Mouse (Mus musculus) small intestine, adult 2 months (tissue): Measurements from ENCODE around the gene Vamp1. TPM values are rescaled to one million over a fixed set of nuclear protein-coding genes. Genes with fewer than 3 reads are reported as not detected.
"Not testable (repeated sequence)": the region's sequence is repeated elsewhere in the genome, so short reads cannot be mapped to it uniquely, and the experiment has no call there.

Source experiments
- H3K27ac ChIP-seq: fragments of 200-500 bp; 2 replicates; pipeline ENCODE4 v1.5.1; 2012; ENCODE audit warnings: low read depth, low read length, control low read depth, inconsistent platforms; ENCODE audit not compliant: insufficient read depth
- H3K27me3 ChIP-seq: fragments of 200-500 bp; 2 replicates; pipeline ENCODE4 v1.6.1; 2012; ENCODE audit warnings: mild to moderate bottlenecking, moderate library complexity, low read length, inconsistent platforms; ENCODE audit not compliant: control insufficient read depth, insufficient read depth
- H3K36me3 ChIP-seq: fragments of 200-500 bp; 2 replicates; pipeline ENCODE4 v1.6.1; 2012; ENCODE audit warnings: mild to moderate bottlenecking, low read length, control low read depth, inconsistent platforms; ENCODE audit not compliant: control insufficient read depth, insufficient read depth
- H3K4me1 ChIP-seq: fragments of 200-500 bp; 2 replicates; pipeline ENCODE4 v1.6.1; 2012; ENCODE audit warnings: low read length, inconsistent platforms, mixed read lengths; ENCODE audit not compliant: control insufficient read depth, insufficient read depth, insufficient read length
- H3K4me3 ChIP-seq: fragments of 200-500 bp; 2 replicates; pipeline ENCODE4 v1.5.1; 2012; ENCODE audit warnings: low read depth, mild to moderate bottlenecking, control low read depth, inconsistent platforms, low read length, moderate library complexity
- CTCF ChIP-seq: fragments of 200-500 bp; IDR thresholded peaks from 2 replicates; pipeline ENCODE4 v1.5.1; 2012; ENCODE audit warnings: low read depth, mild to moderate bottlenecking, control low read depth, inconsistent platforms, low read length, moderate library complexity, mixed read lengths; ENCODE audit not compliant: insufficient replicate concordance, insufficient read length; ENCODE audit errors: extremely low read depth
- POLR2A ChIP-seq: fragments of 200-500 bp; IDR thresholded peaks from 2 replicates; pipeline ENCODE4 v1.6.1; 2012; ENCODE audit warnings: low read depth, mild to moderate bottlenecking, control low read depth, inconsistent platforms, low read length, moderate library complexity
- WGBS: fragments of 180-500 bp; shearing (Covaris S2); methylation state at CpG from one replicate; pipeline ENCODE4 v1.1.7; 2018; 5-methylcytosine and 5-hydroxymethylcytosine counted together
- polyA plus RNA-seq: library from polyadenylated mRNA; depleted of rRNA; stranded (reverse); fragments of >200 nt; gene quantifications from 2 replicates; pipeline ENCODE4 v1.2.3, GENCODE M21; 2012

The Vamp1 gene
- polyA plus RNA-seq, 1 experiment: 7.7 TPM

- WGBS: 76% methylated on average over 10 of the region's 10 CpGs
- H3K4me3 ChIP-seq: no peak overlapping the region
- TF ChIP-seq CTCF (no peak), POLR2A (no peak)
Observed at GRCm38 (mm10) chr6:125260006-125260555, 44.7 kb downstream of the Vamp1 start.

GRCm38 (mm10) chr6:125264219-125264618, 48.9 kb downstream of the Vamp1 start:
- H3K27me3 ChIP-seq: no peaks in the 10 kb centered on the region
- H3K36me3 ChIP-seq: no peaks in the 10 kb centered on the region
- H3K4me1 ChIP-seq: no peaks in the 10 kb centered on the region
- 78% methylated on average over 9 of the region's 9 CpGs for WGBS
- H3K27ac ChIP-seq: no peak overlapping the region
- H3K4me3 ChIP-seq: no peak overlapping the region
- TF ChIP-seq POLR2A (no peak), CTCF (no peak)

More at GRCm38 (mm10) chr6:125260006-125260555, 44.7 kb downstream of the Vamp1 start:
- Histone ChIP-seq H3K4me1 (peaks cover 18% of the 10 kb centered on the region), H3K27ac (no peak overlapping the region), H3K27me3 (no peaks in the 10 kb centered on the region; the same call in 1 of the 2 replicates), H3K36me3 (no peaks in the 10 kb centered on the region)

GRCm38 (mm10) chr6:125265239-125265638, 49.9 kb downstream of the Vamp1 start:
- Histone ChIP-seq H3K27me3 (no peaks in the 10 kb centered on the region), H3K4me3 (no peak overlapping the region), H3K27ac (no peak overlapping the region), H3K36me3 (no peaks in the 10 kb centered on the region), H3K4me1 (no peaks in the 10 kb centered on the region)
- TF ChIP-seq POLR2A (no peak), CTCF (no peak)
- WGBS: 32% methylated on average over 10 of the region's 10 CpGs

- Histone ChIP-seq H3K4me3 (no peak overlapping the region), H3K27me3 (no peaks in the 10 kb centered on the region), H3K4me1 (no peaks in the 10 kb centered on the region), H3K36me3 (no peaks in the 10 kb centered on the region), H3K27ac (no peak overlapping the region)
- 79% methylated on average over 13 of the region's 13 CpGs for WGBS
- TF ChIP-seq POLR2A (no peak), CTCF (no peak)
Observed at GRCm38 (mm10) chr6:125266091-125266490, 50.7 kb downstream of the Vamp1 start.

DNA sequence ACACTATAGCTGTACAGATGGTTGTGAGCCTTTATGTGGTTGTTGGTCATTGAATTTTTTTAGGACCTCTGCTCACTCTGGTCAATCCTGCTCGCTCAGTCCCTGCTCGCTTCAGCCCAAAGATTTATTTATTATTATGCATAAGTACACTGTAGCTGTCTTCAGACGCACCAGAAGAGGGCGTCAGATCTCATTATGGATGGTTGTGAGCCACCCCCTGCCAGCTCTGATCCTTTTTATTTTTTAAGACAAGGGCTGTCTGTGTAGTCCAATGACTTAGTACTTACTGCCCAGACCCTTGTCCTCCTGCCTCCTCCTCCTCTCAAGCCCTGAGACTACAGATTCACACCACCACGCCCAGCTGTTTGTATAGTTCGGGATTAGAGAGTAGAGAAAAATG, 51.2 kb downstream of the Vamp1 start:
- H3K4me3 ChIP-seq, H3K27me3 ChIP-seq, H3K27ac ChIP-seq, H3K4me1 ChIP-seq, H3K36me3 ChIP-seq: not testable (repeated sequence)
- WGBS: 51% methylated on average over 6 of the region's 6 CpGs

GRCm38 (mm10) chr6:125267469-125267868, 52.1 kb downstream of the Vamp1 start:
- H3K27me3 ChIP-seq: no peaks in the 10 kb centered on the region
- WGBS: 67% methylated on average over 3 of the region's 3 CpGs
- H3K4me3 ChIP-seq: no peak overlapping the region
- H3K27ac ChIP-seq: no peak overlapping the region
- no peaks in the 10 kb centered on the region for H3K36me3 ChIP-seq
- TF ChIP-seq CTCF (no peak), POLR2A (no peak)
- peaks cover 6% of the 10 kb centered on the region; the same call in 1 of the 2 replicates for H3K4me1 ChIP-seq

DNA sequence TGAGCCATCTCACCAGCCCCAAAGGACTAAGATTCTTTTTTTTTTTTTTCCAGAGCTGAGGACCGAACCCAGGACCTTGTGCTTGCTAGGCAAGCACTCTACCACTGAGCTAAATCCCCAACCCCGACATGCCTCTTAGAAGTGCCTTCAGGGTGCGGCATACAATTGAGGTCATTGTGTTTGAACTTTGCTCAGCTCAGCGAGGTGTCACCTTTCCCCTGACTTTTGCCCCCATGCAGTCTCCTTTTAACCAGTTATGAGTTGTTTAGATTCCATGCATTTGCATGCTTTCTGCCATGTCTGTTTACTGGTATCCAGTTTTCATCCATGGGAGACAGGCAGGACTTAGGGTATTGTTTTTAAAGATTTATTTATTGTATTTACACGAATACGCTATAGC, 53.4 kb downstream of the Vamp1 start:
- Histone ChIP-seq H3K27ac (no peak overlapping the region), H3K27me3 (no peaks in the 10 kb centered on the region)
- 34% methylated on average over 6 of the region's 6 CpGs for WGBS

More for the DNA sequence above, 53.4 kb downstream of the Vamp1 start:
- peaks cover 6% of the 10 kb centered on the region; the same call in 1 of the 2 replicates for H3K4me1 ChIP-seq
- H3K4me3 ChIP-seq: no peak overlapping the region
- H3K36me3 ChIP-seq: no peaks in the 10 kb centered on the region
- no peak for TF ChIP-seq CTCF
- TF ChIP-seq POLR2A: no peak
